Mouse (Mus musculus) brain, adult 2 months (tissue): ENCODE results near the gene Cntn1.

Experiments
- DNase-seq: peaks from one replicate; pipeline ENCODE4 v3.0.0; 2011; ENCODE audit warnings: low read depth, low spot score

The Cntn1 gene

DNA sequence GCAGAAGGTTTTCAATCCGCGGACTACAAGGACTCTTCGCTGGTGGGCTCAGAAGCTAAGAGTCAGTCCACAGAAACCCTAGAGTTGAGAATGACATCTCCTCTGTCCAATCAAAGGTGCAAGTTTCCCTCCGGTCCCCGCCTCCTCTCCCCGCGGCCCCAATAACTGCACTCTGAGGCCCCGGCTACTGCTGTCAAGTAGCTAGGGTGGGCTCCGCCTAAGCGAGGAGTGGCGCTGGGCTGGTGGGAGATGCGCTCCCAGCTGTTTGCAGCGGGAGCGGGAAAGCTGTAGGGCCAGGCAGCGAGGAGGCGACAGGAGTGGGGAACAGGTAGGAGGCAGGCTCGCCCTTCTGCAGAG lies at the start of gene Cntn1:
Gene Cntn1, plus strand, starts transcription at position 170 of the 357 bp plus-strand sequence.
- peak; percentile 95 for DNase-seq

DNA sequence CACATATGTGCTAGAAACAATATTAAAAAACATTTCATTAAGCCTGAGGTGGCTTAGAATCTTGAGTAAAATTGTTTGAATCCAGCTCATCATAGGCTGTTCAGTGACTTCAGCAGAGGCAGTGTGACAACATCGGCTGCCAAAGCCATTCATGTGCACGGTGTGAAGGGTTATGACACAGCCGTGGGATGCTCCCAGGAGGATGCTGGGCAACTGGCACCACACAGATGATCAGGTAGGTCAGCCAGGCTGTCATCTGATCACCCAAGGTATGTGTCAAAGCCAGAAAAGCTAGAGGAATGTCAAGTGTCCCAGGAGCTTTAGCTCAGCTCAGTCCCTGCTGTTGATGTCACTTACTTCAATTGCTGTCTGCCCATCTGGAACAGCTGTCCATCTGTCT lies 49.5 kb upstream of the Cntn1 start:
- DNase-seq: no peak

GRCm38 (mm10) chr15:92012165-92013083 lies 38.5 kb upstream of the Cntn1 start:
- no peak for DNase-seq

- no peak for DNase-seq
Measured at GRCm38 (mm10) chr15:92034111-92034510, 16.9 kb upstream of the Cntn1 start.

DNA sequence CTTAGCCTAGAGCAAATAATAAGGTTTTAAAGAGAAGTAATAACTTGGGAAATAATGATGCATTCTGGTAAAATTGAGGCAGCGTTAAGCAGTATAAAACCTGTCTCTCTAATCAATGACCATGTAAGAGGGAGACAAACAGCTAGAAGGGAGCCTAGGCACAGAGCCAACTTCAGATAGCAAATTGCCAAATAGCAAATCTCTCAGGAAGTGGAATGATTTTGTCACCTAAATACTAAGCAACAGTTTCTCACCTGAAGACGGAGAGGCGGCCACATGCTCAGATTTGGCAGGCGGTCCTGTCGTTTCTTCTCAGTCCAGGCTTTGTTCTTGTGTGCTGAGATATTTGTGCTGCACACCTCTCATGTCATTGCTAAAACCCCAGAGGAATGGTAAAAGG lies 8.4 kb upstream of the Cntn1 start:
- DNase-seq: peak; percentile 21

DNA sequence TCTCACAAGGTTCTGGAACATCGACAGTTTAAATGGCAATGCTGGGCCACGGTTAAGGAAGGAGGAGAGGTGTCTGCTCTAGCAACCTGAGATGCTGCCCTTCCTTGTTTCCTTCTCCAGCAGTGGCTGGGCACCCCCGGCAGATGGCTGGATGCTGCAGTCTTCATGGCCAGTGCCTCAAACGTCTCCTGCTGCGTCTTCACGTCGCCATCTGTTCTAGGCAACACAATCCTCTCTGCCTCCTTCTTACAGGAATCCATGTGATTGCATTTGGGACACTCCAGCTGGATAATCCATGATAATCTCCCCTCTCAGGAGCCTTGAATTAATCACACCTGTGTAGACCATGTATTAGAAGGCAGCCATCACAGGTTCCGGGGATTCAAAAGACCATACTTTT lies 4.9 kb upstream of the Cntn1 start:
- DNase-seq: peak; percentile 89

DNA sequence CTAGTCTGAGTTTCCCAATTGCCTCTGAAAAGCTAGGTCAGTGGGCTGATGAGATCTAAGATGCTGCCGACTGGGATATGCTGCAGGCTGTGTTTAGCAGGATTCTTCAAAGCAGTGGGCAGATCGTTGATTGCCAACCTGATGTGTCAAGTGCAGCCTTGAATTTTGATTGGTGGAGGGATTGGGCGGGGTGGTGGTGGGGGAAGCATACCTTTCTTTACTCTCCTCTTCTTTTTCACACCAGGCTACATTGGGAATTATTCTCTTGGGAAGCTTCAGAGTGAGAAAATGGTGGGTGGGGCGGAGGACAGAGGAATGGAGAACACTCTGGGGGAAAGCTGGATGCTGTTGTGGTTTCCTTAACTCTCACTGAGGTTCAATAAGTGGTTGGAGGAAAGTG lies 2.9 kb upstream of the Cntn1 start:
- peak; percentile 78 for DNase-seq

- peak; percentile 20 for DNase-seq
Measured at GRCm38 (mm10) chr15:92048531-92048930, 2.4 kb upstream of the Cntn1 start.

- peak; percentile 87 for DNase-seq
Measured at GRCm38 (mm10) chr15:92051353-92052132, 578 bp downstream of the Cntn1 start.

DNA sequence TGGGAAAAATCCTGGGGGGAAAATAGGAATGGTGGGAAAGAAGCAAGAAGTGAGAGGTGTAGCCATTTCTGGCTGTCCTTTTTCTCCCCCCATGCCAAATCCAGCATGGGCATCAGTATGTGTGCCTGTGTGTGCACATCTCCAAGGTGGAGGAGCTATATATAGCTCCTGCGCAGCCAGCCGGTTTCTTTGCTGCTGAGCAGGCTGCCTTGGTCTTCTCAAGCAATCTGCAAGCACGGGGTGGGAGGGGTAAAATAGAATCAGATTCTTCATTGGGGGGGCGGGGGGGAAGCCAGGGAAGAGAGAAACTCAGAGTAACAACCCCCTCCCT lies 1.1 kb downstream of the Cntn1 start:
- peak; percentile 94 for DNase-seq

DNA sequence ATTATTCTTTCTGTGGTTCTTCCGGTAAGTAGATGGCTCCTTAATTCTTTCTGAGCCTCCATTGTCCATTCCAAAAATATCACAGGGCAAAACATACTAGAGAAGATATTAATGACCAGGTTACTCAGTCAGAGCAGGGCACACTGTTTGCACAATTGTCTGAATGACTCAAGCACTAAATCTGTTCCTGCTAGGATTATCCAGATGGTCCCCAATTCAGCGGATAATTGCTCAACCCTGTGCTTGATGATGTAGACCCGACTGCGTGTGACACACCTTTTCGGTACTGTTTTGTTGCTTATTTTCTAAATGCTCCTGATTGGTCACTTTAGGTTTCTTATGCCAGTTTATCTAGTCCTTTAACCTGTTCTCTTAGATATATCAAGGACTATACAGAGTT lies 6.6 kb downstream of the Cntn1 start:
- DNase-seq: peak; percentile 87

DNA sequence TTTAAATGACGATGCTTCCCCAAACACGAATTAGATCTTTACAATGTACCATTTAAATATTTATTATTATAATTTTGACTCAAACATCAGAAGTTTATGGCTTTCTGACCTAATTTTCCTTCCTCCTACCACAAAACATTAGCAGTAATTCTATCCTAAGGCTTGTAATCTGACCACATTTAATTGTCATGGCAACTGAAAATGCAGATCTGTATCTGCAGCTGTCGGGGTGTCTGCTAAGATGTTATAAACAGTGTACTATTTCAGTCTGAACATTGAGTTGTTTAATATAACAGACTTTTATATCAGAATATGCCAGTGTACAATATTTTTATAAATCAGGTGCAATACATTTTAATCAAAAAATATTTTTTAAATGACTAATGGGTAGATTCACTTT lies 10.0 kb downstream of the Cntn1 start:
- DNase-seq: peak; percentile 49

GRCm38 (mm10) chr15:92079416-92079815 lies 28.5 kb downstream of the Cntn1 start:
- no peak for DNase-seq

DNA sequence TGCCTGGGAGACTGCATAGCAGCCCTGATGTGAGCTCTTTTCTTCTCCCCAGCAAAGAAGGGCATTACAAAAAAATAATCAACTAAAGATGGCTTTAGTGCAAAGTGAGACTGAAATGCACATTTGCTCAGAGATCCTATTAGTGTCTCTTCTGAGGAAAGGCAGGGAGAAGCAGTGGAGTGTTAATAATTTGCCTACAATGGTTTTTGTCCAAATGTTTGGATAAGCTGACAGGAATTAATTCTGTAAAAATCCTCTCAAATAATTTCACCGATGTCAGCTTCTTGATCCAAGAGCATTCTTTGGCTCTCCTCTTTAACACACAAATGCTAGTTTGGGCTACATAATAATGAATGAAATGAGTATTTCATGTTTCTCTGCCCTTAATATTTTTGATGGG lies 34.9 kb downstream of the Cntn1 start:
- DNase-seq: peak; percentile 61

DNA sequence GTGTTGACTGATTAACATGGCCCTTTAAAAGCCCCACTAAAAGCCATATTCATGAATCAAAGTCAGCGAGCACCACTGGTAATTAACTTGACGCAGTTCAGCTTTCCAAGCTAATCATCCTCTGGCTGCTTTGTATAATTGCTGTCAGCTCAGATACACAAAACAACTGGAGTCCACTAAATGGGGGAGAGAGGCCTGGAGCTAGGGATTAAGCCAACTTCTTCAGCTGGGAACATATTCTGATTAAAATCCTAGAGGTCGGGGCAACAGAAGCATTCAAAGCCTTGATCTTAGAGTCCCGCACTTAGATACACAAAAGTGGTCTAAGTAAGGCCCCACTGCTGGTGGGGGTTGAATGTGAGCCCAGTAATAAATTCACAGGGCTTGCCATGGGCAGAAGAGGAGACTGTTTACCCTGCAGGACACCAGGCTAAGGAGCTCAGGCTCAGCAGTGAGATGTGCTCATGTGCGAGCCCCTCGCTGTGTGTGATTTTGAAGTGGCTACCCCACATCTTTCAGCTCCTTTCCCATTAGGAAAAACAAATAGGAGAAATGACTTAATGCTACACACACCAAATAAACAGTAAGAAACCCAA lies 36.8 kb downstream of the Cntn1 start:
- DNase-seq: no peak

DNA sequence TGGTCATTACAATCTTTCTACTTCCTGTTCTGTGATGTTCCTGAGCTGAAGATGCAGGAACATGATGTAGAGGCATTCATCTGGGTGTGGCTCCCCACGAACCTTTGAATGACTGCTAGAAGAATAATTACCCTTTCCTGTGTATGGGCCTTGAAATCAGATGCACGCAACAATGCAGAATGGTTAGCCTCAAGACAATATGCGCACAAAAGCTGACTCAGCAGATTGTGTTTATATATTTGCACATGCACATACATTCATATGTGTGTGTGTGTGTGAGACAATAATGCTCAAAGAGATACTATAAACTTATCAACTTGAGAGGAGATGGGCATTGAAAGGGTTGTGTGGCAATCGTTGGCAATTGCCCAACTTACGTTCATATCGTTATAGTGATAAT lies 39.8 kb downstream of the Cntn1 start:
- DNase-seq: no peak

GRCm38 (mm10) chr15:92092041-92092440 lies 41.1 kb downstream of the Cntn1 start:
- DNase-seq: peak; percentile 79

DNA sequence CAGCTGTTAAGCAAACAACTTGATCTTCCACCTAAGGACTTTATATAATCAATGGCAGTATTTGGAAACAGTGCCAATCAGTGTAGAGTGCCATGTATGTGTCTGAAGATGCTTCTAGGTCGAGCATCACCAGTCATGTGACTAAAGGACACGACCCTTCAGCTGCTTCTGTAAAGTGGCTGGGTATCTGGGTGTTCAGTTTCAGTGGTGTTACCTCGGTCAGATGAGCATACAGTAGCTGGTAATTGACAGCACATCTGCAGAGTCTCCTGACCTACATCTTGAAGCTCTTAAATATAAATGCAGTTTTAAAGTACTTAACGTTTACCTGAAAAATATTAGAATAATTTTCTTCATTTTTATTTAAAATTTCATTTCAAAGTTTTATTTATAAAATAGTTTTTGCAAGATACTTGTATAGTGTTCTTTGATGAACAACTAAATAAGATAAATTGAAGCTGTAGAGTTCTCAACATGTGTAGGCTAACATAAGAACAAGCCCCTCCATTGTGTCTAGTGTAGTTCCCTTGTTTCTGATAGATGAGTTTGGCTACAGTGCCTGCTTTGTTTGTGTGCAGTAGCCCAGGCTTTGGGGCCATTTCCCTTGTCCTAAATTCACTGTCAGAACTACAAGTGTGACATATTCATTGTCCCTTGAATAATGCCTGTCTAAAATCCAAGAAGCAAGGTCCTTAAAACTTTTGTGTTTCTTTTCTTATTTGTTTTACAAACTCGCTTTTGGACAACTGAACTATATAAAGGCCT lies 48.6 kb downstream of the Cntn1 start:
- no peak for DNase-seq

- DNase-seq: peak; percentile 52
Measured at GRCm38 (mm10) chr15:92101956-92102355, 51.0 kb downstream of the Cntn1 start.

- peak; percentile 45 for DNase-seq
Measured at GRCm38 (mm10) chr15:92112455-92112854, 61.5 kb downstream of the Cntn1 start.

GRCm38 (mm10) chr15:92132936-92133335 lies 82.0 kb downstream of the Cntn1 start:
- no peak for DNase-seq

DNA sequence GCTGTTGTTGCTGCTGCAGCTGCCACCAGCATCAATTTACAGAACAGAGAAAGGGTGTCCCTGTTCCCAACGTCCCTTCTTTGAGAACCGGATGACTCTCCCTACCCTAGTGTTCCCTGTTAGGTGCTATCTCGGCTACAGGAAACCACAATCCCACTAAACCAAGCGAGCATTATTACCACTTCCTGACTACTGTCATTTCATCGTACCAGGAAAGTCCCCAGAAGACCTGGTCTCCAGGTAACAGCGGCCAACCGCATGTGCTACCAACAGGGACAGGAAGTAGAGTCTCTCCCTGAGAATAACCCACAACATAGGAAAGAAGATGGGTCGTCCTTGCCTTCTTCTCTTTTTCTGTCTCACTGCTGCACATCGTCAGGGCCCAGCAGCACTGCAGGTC lies 83.3 kb downstream of the Cntn1 start:
- DNase-seq: no peak
